Mouse (Mus musculus) erythroblast, embryonic 14.5 days (primary cell): Measurements from ENCODE around the gene Ccdc180.

Experiments
- GATA1 ChIP-seq: IDR thresholded peaks from 2 replicates; pipeline ENCODE4 v1.6.1; 2012; ENCODE audit warnings: low read length, inconsistent platforms, mixed read lengths
- TAL1 ChIP-seq: IDR thresholded peaks from 3 replicates; pipeline ENCODE4 v1.6.1; 2012; ENCODE audit warnings: low read length, inconsistent platforms, mixed read lengths

GRCm38 (mm10) chr4:45971806-45972447, 81.8 kb downstream of the Ccdc180 start:
- TF ChIP-seq TAL1 (no peak), GATA1 (no peak)
